Mouse (Mus musculus) lung, postnatal 10 days (tissue): Measurements from ENCODE around the gene Sh3d21.
A peak's percentile ranks its signal among the peaks of the same experiment; 100 is the strongest.

Source experiments
- DNase-seq: peaks from one replicate; pipeline ENCODE4 v3.0.0; 2021

The Sh3d21 gene

GRCm38 (mm10) chr4:126105131-126105783, 58.0 kb downstream of the Sh3d21 start:
- no peak for DNase-seq

DNA sequence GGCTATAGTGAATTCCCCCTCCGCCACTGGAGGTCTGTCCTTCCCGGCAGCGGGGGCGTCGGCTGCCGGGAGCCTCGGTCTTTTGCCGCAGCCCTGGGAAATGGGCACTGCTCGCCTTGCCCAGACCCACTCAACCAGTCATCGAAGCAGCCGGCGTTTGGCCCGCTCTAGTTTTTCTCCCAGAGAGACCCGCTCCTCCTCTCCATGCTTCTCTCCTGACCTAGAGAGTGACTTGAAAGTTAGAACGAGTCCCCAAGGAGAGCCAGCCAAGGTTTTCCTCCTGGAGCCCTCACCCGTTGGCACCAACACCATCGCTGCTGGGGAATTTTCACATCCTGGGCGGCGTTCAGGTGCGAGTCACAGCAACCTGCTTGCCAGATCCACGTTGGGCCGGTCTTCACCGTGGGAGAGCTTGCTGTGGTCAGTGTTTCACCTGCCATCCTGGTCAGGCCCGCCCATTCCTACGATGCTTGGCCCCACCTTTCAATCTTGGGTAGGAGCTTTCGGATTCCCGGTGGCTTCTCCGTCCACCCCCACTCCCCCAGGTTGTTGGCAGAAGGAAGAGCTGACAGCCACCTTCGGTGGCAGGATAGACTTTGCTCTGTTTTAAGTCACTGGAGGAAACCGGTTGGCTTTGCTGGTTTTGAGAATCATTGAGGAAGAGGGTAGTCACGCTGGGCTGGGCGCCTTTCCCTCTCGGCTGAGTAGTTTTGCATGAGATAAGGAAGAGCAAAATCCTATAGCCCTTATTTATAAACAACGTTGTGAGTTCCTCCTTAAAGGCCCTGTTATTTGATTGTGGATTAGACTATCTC, 58.8 kb downstream of the Sh3d21 start:
- DNase-seq = peak; percentile 51

DNA sequence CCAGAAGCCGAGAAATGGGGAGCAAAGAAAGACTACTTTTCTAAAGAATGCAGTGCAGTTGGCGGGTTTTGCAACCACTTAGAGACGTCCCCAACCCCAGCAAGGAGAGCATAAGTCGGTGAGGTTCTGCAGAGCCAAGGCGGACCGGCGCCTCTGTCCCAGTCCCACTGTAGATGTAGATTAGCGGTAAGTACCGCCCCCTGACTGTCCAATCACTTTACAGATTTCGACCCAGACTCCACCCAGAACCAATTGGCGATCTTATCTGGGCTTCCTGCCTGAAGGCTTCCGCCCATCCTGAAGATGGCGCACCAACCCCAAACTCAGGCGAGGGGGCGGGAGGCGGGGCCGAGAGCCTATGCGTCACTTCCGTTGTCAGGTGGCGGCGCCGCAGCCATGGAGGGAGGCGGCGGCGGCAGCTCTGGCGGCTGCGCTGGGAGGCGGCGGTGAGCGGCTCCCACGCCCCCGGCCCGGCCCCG, 59.7 kb downstream of the Sh3d21 start, which contains the start of gene Stk40:
Gene Stk40 (plus strand): TSS at position 368 of the 479 bp plus-strand sequence.
- DNase-seq = peak; percentile 97

- DNase-seq = peak; percentile 98
These were observed 60.2 kb downstream of the Sh3d21 start for GRCm38 (mm10) chr4:126103057-126103581.

DNA sequence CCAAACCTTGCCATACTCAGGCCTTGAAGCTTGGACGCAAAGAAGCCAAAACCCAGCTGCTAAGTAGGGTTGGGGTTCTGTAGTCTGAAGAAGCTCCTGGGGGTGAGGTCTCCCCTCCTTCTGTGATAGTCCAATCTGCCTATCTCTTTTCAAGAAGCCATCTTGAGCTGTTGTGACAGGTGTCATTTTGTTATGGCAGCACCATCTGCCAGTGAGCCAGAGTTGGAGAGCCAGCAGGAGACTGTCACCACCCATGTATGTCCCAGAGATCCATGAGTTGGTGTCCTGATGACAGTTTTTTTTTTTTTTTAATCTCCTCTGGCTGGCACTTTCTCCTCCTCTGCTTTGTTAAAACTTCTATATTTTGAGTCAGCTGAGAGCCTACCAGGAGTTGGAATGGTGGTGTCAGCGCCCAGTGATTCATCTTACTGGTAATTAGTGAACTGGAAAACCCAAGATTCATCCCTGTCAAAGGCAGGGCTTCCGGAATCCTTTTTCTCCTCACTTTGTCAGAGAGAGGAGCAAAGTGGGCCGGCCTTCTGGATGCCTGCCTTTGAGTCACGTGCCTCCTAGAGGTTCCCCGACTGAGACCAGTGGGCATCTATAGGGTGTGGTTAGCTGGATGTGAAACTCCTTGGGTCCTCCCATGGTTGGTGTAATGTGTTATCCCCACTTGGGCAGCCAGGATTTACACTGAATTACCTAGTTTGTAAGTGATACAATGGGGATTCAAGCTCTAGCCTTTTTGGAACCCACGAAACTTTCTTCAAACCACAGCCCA, 61.0 kb downstream of the Sh3d21 start:
- peak; percentile 67 for DNase-seq

GRCm38 (mm10) chr4:126100764-126101163, 62.5 kb downstream of the Sh3d21 start:
- DNase-seq = no peak
